Mouse (Mus musculus): ENCODE results near the gene Gm21028.
"Not testable (repeated sequence)": the region's sequence is repeated elsewhere in the genome, so short reads cannot be mapped to it uniquely, and the experiment has no call there.

DNA sequence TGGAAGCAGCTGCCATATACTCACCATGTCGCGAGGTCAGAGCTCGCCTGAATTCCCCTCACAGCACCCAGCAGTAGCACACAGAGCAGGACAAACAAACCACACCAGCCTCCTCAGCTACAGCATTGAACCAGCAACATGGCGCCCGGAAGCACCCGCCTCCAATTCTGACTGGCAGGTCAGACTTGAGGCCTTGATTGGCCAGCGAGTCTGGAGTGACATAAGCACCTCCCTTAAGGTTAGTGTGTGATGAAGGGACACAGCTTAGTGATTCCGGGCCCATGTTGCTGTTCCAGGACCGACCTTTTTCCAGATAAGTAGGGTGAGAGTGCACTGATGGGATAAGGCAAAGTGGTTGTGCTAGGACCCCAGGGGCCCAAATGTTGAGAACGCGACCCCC is 14.0 kb upstream of the Gm21028 start, which contains the start of gene Zfp977:
- not testable (repeated sequence) for TF ChIP-seq CTCF (IDR thresholded peaks at IDR 0.05; ENCODE audit: extremely low read depth, insufficient read depth, insufficient read length, insufficient replicate concordance); POLR2A (IDR thresholded peaks at IDR 0.05; ENCODE audit: low read depth, low read length)

All from spleen, adult 2 months (tissue).